Mouse (Mus musculus) hindbrain, embryonic 13.5 days (tissue): Measurements from ENCODE around the gene Ppp1r13b. TPM values are rescaled to one million over a fixed set of nuclear protein-coding genes. Genes with fewer than 3 reads are reported as not detected.
"Not testable (repeated sequence)": the region's sequence is repeated elsewhere in the genome, so short reads cannot be mapped to it uniquely, and the experiment has no call there.

Source experiments
- ATAC-seq: fragments of 200-750 bp; cut with Nextera tagmentation; 2 replicates; pipeline ENCODE4 v1.8.0; 2017; ENCODE audit warnings: moderate TSS enrichment; ENCODE audit not compliant: low FRiP score
- H3K27ac ChIP-seq: fragments of 300-500 bp; sonication (generic); 2 replicates; pipeline ENCODE4 v1.5.1; 2015; ENCODE audit warnings: inconsistent platforms, mild to moderate bottlenecking, moderate library complexity
- H3K27me3 ChIP-seq: fragments of 300-500 bp; sonication (generic); 2 replicates; pipeline ENCODE4 v1.6.1; 2015; ENCODE audit warnings: mild to moderate bottlenecking, inconsistent platforms
- H3K36me3 ChIP-seq: fragments of 300-500 bp; sonication (generic); 2 replicates; pipeline ENCODE4 v1.6.1; 2015; ENCODE audit warnings: mild to moderate bottlenecking, inconsistent platforms
- H3K4me1 ChIP-seq: fragments of 300-500 bp; sonication (generic); replicated peaks from 2 replicates; pipeline ENCODE4 v1.6.1; 2015; ENCODE audit warnings: inconsistent platforms
- H3K4me2 ChIP-seq: fragments of 300-500 bp; sonication (generic); 2 replicates; pipeline ENCODE4 v1.6.1; 2015; ENCODE audit warnings: inconsistent platforms, mild to moderate bottlenecking, moderate library complexity
- H3K4me3 ChIP-seq: fragments of 300-500 bp; sonication (generic); 2 replicates; pipeline ENCODE4 v1.5.1; 2015; ENCODE audit warnings: mild to moderate bottlenecking, inconsistent platforms
- H3K9ac ChIP-seq: fragments of 300-500 bp; sonication (generic); 2 replicates; pipeline ENCODE4 v1.6.1; 2015; ENCODE audit warnings: mild to moderate bottlenecking, inconsistent platforms
- H3K9me3 ChIP-seq: fragments of 300-500 bp; sonication (generic); 2 replicates; pipeline ENCODE4 v1.6.1; 2016; ENCODE audit warnings: inconsistent platforms
- WGBS: fragments of 180-500 bp; shearing (Covaris S2); methylation state at CpG from one replicate; pipeline ENCODE4 v1.1.7; 2015; 5-methylcytosine and 5-hydroxymethylcytosine counted together
- polyA plus RNA-seq: library from polyadenylated mRNA; unstranded; fragments of >200 nt; fragmentation: Nextera tagmentation; extraction: Ambion mirVana; gene quantifications from 2 replicates; pipeline ENCODE4 v1.2.1, GENCODE M21; 2015

The Ppp1r13b gene
- 23.0 and 25.5 TPM in 2 replicates for polyA plus RNA-seq

- Histone ChIP-seq H3K9me3 (no peaks in the 10 kb centered on the region), H3K4me1 (peaks cover 20% of the 10 kb centered on the region), H3K36me3 (no peaks in the 10 kb centered on the region), H3K27me3 (peaks cover 33% of the 10 kb centered on the region), H3K4me3 (peak within 1 kb of the TSS; percentile 85), H3K9ac (peak within 1 kb of the TSS; percentile 92), H3K27ac (peak within 1 kb of the TSS; percentile 98), H3K4me2 (peak within 1 kb of the TSS; percentile 81)
- WGBS = under 1% methylated on average over 62 of the region's 80 CpGs
- ATAC-seq = peak; percentile 97
Measured at GRCm38 (mm10) chr12:111907970-111908681, at the start of gene Ppp1r13b. Gene Ppp1r13b, minus strand, starts transcription at chr12:111908110.

GRCm38 (mm10) chr12:111956173-111956572, 48.3 kb upstream of the Ppp1r13b start:
- Histone ChIP-seq H3K9ac (no peak overlapping the region), H3K4me3 (no peak overlapping the region), H3K4me2 (no peak overlapping the region), H3K4me1 (peaks cover 11% of the 10 kb centered on the region), H3K36me3 (peaks cover 21% of the 10 kb centered on the region), H3K9me3 (no peaks in the 10 kb centered on the region), H3K27ac (no peak overlapping the region), H3K27me3 (no peaks in the 10 kb centered on the region; the same call in 1 of the 2 replicates)
- ATAC-seq = no peak
- WGBS = 83% methylated on average over 5 of the region's 5 CpGs

- no peak overlapping the region for H3K9ac ChIP-seq
- H3K36me3 ChIP-seq = no peaks in the 10 kb centered on the region
- peaks cover 9% of the 10 kb centered on the region for H3K4me1 ChIP-seq
- no peak overlapping the region for H3K4me2 ChIP-seq
- ATAC-seq = no peak
- no peak overlapping the region for H3K4me3 ChIP-seq
- 55% methylated on average over 5 of the region's 5 CpGs for WGBS
- H3K27me3 ChIP-seq = peaks cover 2% of the 10 kb centered on the region; the same call in 1 of the 2 replicates
- H3K27ac ChIP-seq = no peak overlapping the region
- no peaks in the 10 kb centered on the region for H3K9me3 ChIP-seq
Measured at GRCm38 (mm10) chr12:111951701-111952100, 43.8 kb upstream of the Ppp1r13b start.

- no peak overlapping the region for H3K27ac ChIP-seq
- H3K4me1 ChIP-seq = peaks cover 9% of the 10 kb centered on the region
- H3K9me3 ChIP-seq = no peaks in the 10 kb centered on the region
- no peak overlapping the region for H3K4me3 ChIP-seq
- whole genome bisulfite sequencing = 84% methylated on average over 5 of the region's 5 CpGs
- H3K9ac ChIP-seq = no peak overlapping the region
- no peak for ATAC-seq
- no peaks in the 10 kb centered on the region for H3K36me3 ChIP-seq
- H3K27me3 ChIP-seq = peaks cover 2% of the 10 kb centered on the region; the same call in 1 of the 2 replicates
- H3K4me2 ChIP-seq = no peak overlapping the region
Measured at GRCm38 (mm10) chr12:111950486-111950885, 42.6 kb upstream of the Ppp1r13b start.

GRCm38 (mm10) chr12:111946716-111947115, 38.8 kb upstream of the Ppp1r13b start:
- no peaks in the 10 kb centered on the region for H3K9me3 ChIP-seq
- no peak for ATAC-seq
- WGBS = 63% methylated on average over 2 of the region's 2 CpGs
- H3K4me1 ChIP-seq = peaks cover 9% of the 10 kb centered on the region
- H3K4me2 ChIP-seq = no peak overlapping the region
- H3K36me3 ChIP-seq = no peaks in the 10 kb centered on the region
- no peak overlapping the region for H3K9ac ChIP-seq
- no peak overlapping the region for H3K4me3 ChIP-seq
- no peak overlapping the region for H3K27ac ChIP-seq
- 0 out of 2 replicates have a peak, but pooled peaks cover 2% of the 10 kb centered on the region for H3K27me3 ChIP-seq

GRCm38 (mm10) chr12:111945765-111946655, 38.1 kb upstream of the Ppp1r13b start:
- WGBS = 68% methylated on average over 11 of the region's 15 CpGs
- not testable (repeated sequence) for H3K9me3 ChIP-seq, ATAC-seq, H3K4me2 ChIP-seq, H3K36me3 ChIP-seq, H3K4me1 ChIP-seq, H3K9ac ChIP-seq, H3K27me3 ChIP-seq, H3K4me3 ChIP-seq
- H3K27ac ChIP-seq = peak overlapping the region; percentile 52; the same call in 1 of the 2 replicates

GRCm38 (mm10) chr12:111945115-111945514, 37.2 kb upstream of the Ppp1r13b start:
- H3K4me3 ChIP-seq = no peak overlapping the region
- WGBS = 66% methylated on average over 8 of the region's 8 CpGs
- no peaks in the 10 kb centered on the region for H3K36me3 ChIP-seq
- H3K9ac ChIP-seq = no peak overlapping the region
- no peak overlapping the region for H3K4me2 ChIP-seq
- peaks cover 3% of the 10 kb centered on the region; the same call in 1 of the 2 replicates for H3K4me1 ChIP-seq
- no peak for ATAC-seq
- H3K27me3 ChIP-seq = 0 out of 2 replicates have a peak, but pooled peaks cover 2% of the 10 kb centered on the region
- peak overlapping the region; percentile 52 for H3K27ac ChIP-seq
- no peaks in the 10 kb centered on the region for H3K9me3 ChIP-seq

- H3K4me3 ChIP-seq, H3K9ac ChIP-seq, H3K4me1 ChIP-seq, H3K4me2 ChIP-seq, H3K9me3 ChIP-seq, H3K36me3 ChIP-seq, H3K27me3 ChIP-seq: not testable (repeated sequence)
- peak overlapping the region; percentile 52 for H3K27ac ChIP-seq
- 71% methylated on average over 17 of the region's 20 CpGs for WGBS
- 0 out of 2 replicates have a peak, but pooled peaks have one; percentile 36 for ATAC-seq
Measured at GRCm38 (mm10) chr12:111944065-111944987, 36.4 kb upstream of the Ppp1r13b start.

GRCm38 (mm10) chr12:111943421-111944064, 35.6 kb upstream of the Ppp1r13b start:
- Histone ChIP-seq H3K9me3 (no peaks in the 10 kb centered on the region), H3K4me2 (no peak overlapping the region), H3K36me3 (no peaks in the 10 kb centered on the region), H3K9ac (no peak overlapping the region), H3K27ac (no peak overlapping the region), H3K4me1 (peaks cover 3% of the 10 kb centered on the region; the same call in 1 of the 2 replicates), H3K4me3 (no peak overlapping the region), H3K27me3 (0 out of 2 replicates have a peak, but pooled peaks cover under 1% of the 10 kb centered on the region)
- ATAC-seq = no peak
- WGBS = 70% methylated on average over 10 of the region's 10 CpGs

- 92% methylated on average over 1 of the region's 1 CpGs for WGBS
- H3K4me3 ChIP-seq = no peak overlapping the region
- H3K9ac ChIP-seq = no peak overlapping the region
- H3K4me2 ChIP-seq = no peak overlapping the region
- no peak overlapping the region for H3K27ac ChIP-seq
- no peak for ATAC-seq
- no peaks in the 10 kb centered on the region for H3K9me3 ChIP-seq
- H3K27me3 ChIP-seq = no peaks in the 10 kb centered on the region; the same call in 1 of the 2 replicates
- H3K4me1 ChIP-seq = peaks cover 20% of the 10 kb centered on the region
- no peaks in the 10 kb centered on the region for H3K36me3 ChIP-seq
Measured at GRCm38 (mm10) chr12:111938623-111939177, 30.8 kb upstream of the Ppp1r13b start.
